Mouse (Mus musculus) hindbrain, embryonic 16.5 days (tissue): Measurements from ENCODE around the gene Fam198b. TPM values are rescaled to one million over a fixed set of nuclear protein-coding genes. Genes with fewer than 3 reads are reported as not detected.

ENCODE experiments used
- ATAC-seq: fragments of 200-750 bp; cut with Nextera tagmentation; 2 replicates; pipeline ENCODE4 v1.8.0; 2017; ENCODE audit warnings: moderate TSS enrichment, moderate library complexity
- H3K27ac ChIP-seq: fragments of 300-500 bp; sonication (generic); 2 replicates; pipeline ENCODE4 v1.5.1; 2014; ENCODE audit warnings: low read depth, mild to moderate bottlenecking, control low read depth, low read length, moderate library complexity
- H3K27me3 ChIP-seq: fragments of 300-500 bp; sonication (generic); replicated peaks from 2 replicates; pipeline ENCODE4 v1.6.1; 2014; ENCODE audit warnings: low read length; ENCODE audit not compliant: control insufficient read depth, insufficient read depth
- H3K36me3 ChIP-seq: fragments of 300-500 bp; sonication (generic); 2 replicates; pipeline ENCODE4 v1.6.1; 2014; ENCODE audit warnings: mild to moderate bottlenecking, low read length, moderate library complexity, mixed read lengths; ENCODE audit not compliant: control insufficient read depth, insufficient read depth
- H3K4me1 ChIP-seq: fragments of 300-500 bp; sonication (generic); 2 replicates; pipeline ENCODE4 v1.6.1; 2014; ENCODE audit warnings: low read depth, low read length; ENCODE audit not compliant: control insufficient read depth, insufficient read depth
- H3K4me2 ChIP-seq: fragments of 300-500 bp; sonication (generic); 2 replicates; pipeline ENCODE4 v1.6.1; 2014; ENCODE audit warnings: mild to moderate bottlenecking, low read length, control low read depth, moderate library complexity
- H3K4me3 ChIP-seq: fragments of 300-500 bp; sonication (generic); 2 replicates; pipeline ENCODE4 v1.5.1; 2014; ENCODE audit warnings: mild to moderate bottlenecking, low read length, control low read depth, moderate library complexity
- H3K9ac ChIP-seq: fragments of 300-500 bp; sonication (generic); 2 replicates; pipeline ENCODE4 v1.6.1; 2014; ENCODE audit warnings: low read depth, mild to moderate bottlenecking, control low read depth, low read length, moderate library complexity
- H3K9me3 ChIP-seq: fragments of 300-500 bp; sonication (generic); 2 replicates; pipeline ENCODE4 v1.6.1; 2014; ENCODE audit warnings: mild to moderate bottlenecking, low read length, moderate library complexity; ENCODE audit not compliant: control insufficient read depth
- WGBS: fragments of 180-500 bp; shearing (Covaris S2); extraction: QIAGEN DNeasy Blood & Tissue Kit; methylation state at CpG from one replicate; pipeline ENCODE4 v1.1.7; 2014; 5-methylcytosine and 5-hydroxymethylcytosine counted together
- polyA plus RNA-seq: library from polyadenylated mRNA; unstranded; fragments of >200 nt; fragmentation: Nextera tagmentation; extraction: Ambion mirVana; gene quantifications from 2 replicates; pipeline ENCODE4 v1.2.1, GENCODE M21; 2015

Fam198b gene
- polyA plus RNA-seq, 1 experiment from 2014 or later = 2.7 TPM

DNA sequence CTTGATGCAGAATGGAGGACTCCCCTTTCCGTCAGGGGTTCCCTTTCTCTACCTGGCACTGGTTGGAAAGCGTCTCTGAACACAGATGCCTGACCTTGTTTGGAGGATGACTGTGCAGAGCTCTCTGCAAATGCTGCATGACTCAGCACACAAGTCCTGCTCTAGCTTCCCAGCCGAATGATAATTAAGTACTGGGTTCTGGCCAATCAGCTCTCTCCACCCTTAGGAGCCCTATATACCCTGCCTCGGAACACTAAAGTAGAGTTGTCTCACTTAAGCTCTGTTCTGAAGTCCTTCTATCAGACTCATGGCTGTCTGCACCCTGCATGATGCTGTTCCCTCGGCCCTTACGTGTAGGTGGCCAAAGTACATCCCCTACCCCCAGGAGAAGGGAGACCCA is 111.4 kb downstream of the Fam198b start:
- Histone ChIP-seq H3K36me3 (no peaks in the 10 kb centered on the region), H3K4me1 (no peaks in the 10 kb centered on the region), H3K9ac (no peak overlapping the region), H3K9me3 (no peaks in the 10 kb centered on the region), H3K27ac (no peak overlapping the region), H3K27me3 (no peaks in the 10 kb centered on the region), H3K4me3 (no peak overlapping the region), H3K4me2 (no peak overlapping the region)
- ATAC-seq = no peak
- WGBS = 85% methylated on average over 6 of the region's 6 CpGs

Other genes with a start within 250 kb of the Fam198b start
- 0.19 and 0.24 TPM in 2 replicates for gene Rxfp1, start 146.7 kb upstream of the Fam198b start, polyA plus RNA-seq
- 2.2 and 2.3 TPM in 2 replicates for gene Tmem144, start 31.8 kb upstream of the Fam198b start, polyA plus RNA-seq